Comparison of ENCODE assay signal across 28 mouse cellular contexts in the genomic region with DNA sequence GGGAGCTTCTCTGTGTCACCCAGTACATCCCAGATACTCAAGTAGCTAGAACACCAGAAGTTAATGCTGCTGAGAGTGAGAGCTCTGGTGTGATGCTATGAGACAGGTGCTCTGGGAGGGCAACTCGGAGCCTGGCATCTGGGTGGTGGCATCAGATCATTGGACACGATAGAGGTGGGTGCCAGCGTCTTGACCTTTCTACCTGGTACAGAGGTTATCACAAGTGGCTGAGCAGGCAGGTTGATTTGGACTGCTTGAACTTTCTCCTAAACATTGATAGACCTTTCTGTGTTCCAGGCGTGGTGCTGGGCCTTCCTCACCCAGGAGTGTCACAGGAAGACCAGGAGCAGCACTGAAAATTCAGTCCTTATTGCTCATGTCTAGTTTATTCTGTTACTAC.
"Had no signal": no experiment of that assay in that cellular context is flagged by ENCODE, and none has a peak within 500 bp of the region (broad histone marks: within the 10 kb centered on the region; RNA-seq: fewer than 3 reads in every experiment).

No protein-coding gene starts in this region.

- H3K9ac ChIP-seq: embryonic facial prominence, embryonic 12.5 days; embryonic facial prominence, embryonic 13.5 days; embryonic facial prominence, embryonic 15.5 days; forebrain, embryonic 12.5 days; forebrain, embryonic 13.5 days; forebrain, embryonic 15.5 days; forebrain, postnatal 0 days had no signal

- H3K4me3 ChIP-seq: embryonic facial prominence, embryonic 10.5 days; embryonic facial prominence, embryonic 12.5 days; embryonic facial prominence, embryonic 13.5 days; embryonic facial prominence, embryonic 15.5 days; erythroblast, embryonic 14.5 days; forebrain, embryonic 10.5 days; forebrain, embryonic 12.5 days; forebrain, embryonic 13.5 days; forebrain, embryonic 15.5 days; gastrocnemius, adult 2 months had no signal

- H3K27ac ChIP-seq: embryonic facial prominence, embryonic 10.5 days; embryonic facial prominence, embryonic 12.5 days; embryonic facial prominence, embryonic 13.5 days; embryonic facial prominence, embryonic 15.5 days; forebrain, embryonic 10.5 days; forebrain, embryonic 12.5 days; forebrain, embryonic 13.5 days; forebrain, embryonic 15.5 days; gastrocnemius, adult 2 months had no signal

- H3K4me1 ChIP-seq: embryonic facial prominence, embryonic 10.5 days; embryonic facial prominence, embryonic 12.5 days; embryonic facial prominence, embryonic 13.5 days; embryonic facial prominence, embryonic 15.5 days; forebrain, embryonic 10.5 days; forebrain, embryonic 12.5 days; forebrain, embryonic 13.5 days; forebrain, embryonic 15.5 days had no signal

- H3K9me3 ChIP-seq: embryonic facial prominence, embryonic 10.5 days; embryonic facial prominence, embryonic 12.5 days; embryonic facial prominence, embryonic 13.5 days; embryonic facial prominence, embryonic 15.5 days; forebrain, embryonic 10.5 days; forebrain, embryonic 12.5 days; forebrain, embryonic 13.5 days; forebrain, embryonic 15.5 days had no signal

- H3K27me3 ChIP-seq: embryonic facial prominence, embryonic 12.5 days; embryonic facial prominence, embryonic 13.5 days; embryonic facial prominence, embryonic 15.5 days; forebrain, embryonic 12.5 days; forebrain, embryonic 13.5 days; forebrain, embryonic 15.5 days had no signal

- H3K4me2 ChIP-seq: embryonic facial prominence, embryonic 12.5 days; embryonic facial prominence, embryonic 13.5 days; embryonic facial prominence, embryonic 15.5 days; forebrain, embryonic 12.5 days; forebrain, embryonic 13.5 days; forebrain, embryonic 15.5 days had no signal

- ATAC-seq: forebrain, embryonic 13.5 days; forebrain, embryonic 14.5 days; forebrain, embryonic 15.5 days; forebrain, embryonic 16.5 days; forebrain, postnatal 0 days had no signal

- DNase-seq: cerebellum, adult 18-20 months; cerebellum, adult 2 months; cerebellum, adult 8-10 months; cerebellum, adult 9-10 months; cerebellum, adult 9-11 months; cerebellum, postnatal 10 days; cerebellum, postnatal 14 days; cerebellum, postnatal 25 days; cerebellum, postnatal 36 days; embryo, embryonic 11 days; forebrain, postnatal 0 days; gastrocnemius, adult 2 months; gastrocnemius, postnatal 10 days; gastrocnemius, postnatal 14 days; gastrocnemius, postnatal 25 days; gastrocnemius, postnatal 36 days; heart, adult 11 months had no signal
